Mouse (Mus musculus): ENCODE measurements around the gene Yy1. TPM values are rescaled to one million over a fixed set of nuclear protein-coding genes. Genes with fewer than 3 reads are reported as not detected.
A peak's percentile ranks its signal among the peaks of the same experiment; 100 is the strongest.
"Not testable (repeated sequence)": the region's sequence is repeated elsewhere in the genome, so short reads cannot be mapped to it uniquely, and the experiment has no call there.

Gene Yy1
- total RNA-seq, 2 experiments from 2014 or later: 51.3 to 53.0 TPM

GRCm38 (mm10) chr12:108841181-108841580 lies 48.4 kb downstream of the Yy1 start:
- no peak for DNase-seq (ENCODE audit: extremely low spot score in 1 of 2, low spot score in 2 of 2)
- intact Hi-C loops (cut with DNase I): no loop called here

GRCm38 (mm10) chr12:108842663-108843062 lies 49.9 kb downstream of the Yy1 start:
- intact Hi-C loops (cut with DNase I): no loop called here
- no peak for DNase-seq (ENCODE audit: extremely low spot score in 1 of 2, low spot score in 2 of 2)

GRCm38 (mm10) chr12:108848033-108848432 lies 55.3 kb downstream of the Yy1 start:
- DNase-seq (ENCODE audit: extremely low spot score in 1 of 2, low spot score in 2 of 2); intact Hi-C loops (cut with DNase I): not testable (repeated sequence)

- no peak for DNase-seq (ENCODE audit: extremely low spot score in 1 of 2, low spot score in 2 of 2)
- intact Hi-C loops (cut with DNase I): no loop called here
Measured at GRCm38 (mm10) chr12:108849488-108850022, 56.8 kb downstream of the Yy1 start.

GRCm38 (mm10) chr12:108850129-108850528 lies 57.4 kb downstream of the Yy1 start:
- DNase-seq (ENCODE audit: extremely low spot score in 1 of 2, low spot score in 2 of 2): peak in 1 of 2 experiments; percentile 24
- intact Hi-C loops (cut with DNase I): no loop called here

- no peak for DNase-seq (ENCODE audit: extremely low spot score in 1 of 2, low spot score in 2 of 2)
- intact Hi-C loops (cut with DNase I): no loop called here
Measured at GRCm38 (mm10) chr12:108850886-108851285, 58.1 kb downstream of the Yy1 start.

- intact Hi-C loops (cut with DNase I): no loop called here
- DNase-seq (ENCODE audit: extremely low spot score in 1 of 2, low spot score in 2 of 2): peak in 1 of 2 experiments; percentile 20
Measured at GRCm38 (mm10) chr12:108852822-108853221, 60.0 kb downstream of the Yy1 start.

GRCm38 (mm10) chr12:108855081-108855480 lies 62.3 kb downstream of the Yy1 start:
- intact Hi-C loops (cut with DNase I): no loop called here
- DNase-seq (ENCODE audit: extremely low spot score in 1 of 2, low spot score in 2 of 2): no peak

GRCm38 (mm10) chr12:108856186-108856585 lies 63.4 kb downstream of the Yy1 start:
- intact Hi-C loops (cut with DNase I): no loop called here
- no peak for DNase-seq (ENCODE audit: extremely low spot score in 1 of 2, low spot score in 2 of 2)

GRCm38 (mm10) chr12:108857109-108857508 lies 64.3 kb downstream of the Yy1 start:
- intact Hi-C loops (cut with DNase I): no loop called here
- no peak for DNase-seq (ENCODE audit: extremely low spot score in 1 of 2, low spot score in 2 of 2)

- DNase-seq (ENCODE audit: extremely low spot score in 1 of 2, low spot score in 2 of 2): no peak
- intact Hi-C loops (cut with DNase I): no loop called here
Measured at GRCm38 (mm10) chr12:108857589-108858184, 64.9 kb downstream of the Yy1 start.

- intact Hi-C loops (cut with DNase I): no loop called here
- DNase-seq (ENCODE audit: extremely low spot score in 1 of 2, low spot score in 2 of 2): no peak
Measured at GRCm38 (mm10) chr12:108858486-108858885, 65.7 kb downstream of the Yy1 start.

- no peak for DNase-seq (ENCODE audit: extremely low spot score in 1 of 2, low spot score in 2 of 2)
- intact Hi-C loops (cut with DNase I): no loop called here
Measured at GRCm38 (mm10) chr12:108865007-108865494, 72.3 kb downstream of the Yy1 start.

- no peak for DNase-seq (ENCODE audit: extremely low spot score in 1 of 2, low spot score in 2 of 2)
- intact Hi-C loops (cut with DNase I): no loop called here
Measured at GRCm38 (mm10) chr12:108869575-108869974, 76.8 kb downstream of the Yy1 start.

Small RNAs within 50 kb of the gene (microRNA-seq; reads per million reads assigned to microRNA genes)
- gene Mir345: 188 reads per million, percentile 62 among the genes with 10 or more reads in this experiment

Other genes starting within 250 kb of the Yy1 start
- 100 to 1,000 TPM; 407 to 409 TPM for gene Evl, start 238.3 kb upstream of the Yy1 start, total RNA-seq (2021)
- gene Degs2, start 90.7 kb upstream of the Yy1 start, total RNA-seq (2021): under 1 TPM; 0.49 to 0.63 TPM
- 10 to 100 TPM; 13.2 to 14.4 TPM for gene Slc25a29, start 42.9 kb downstream of the Yy1 start, total RNA-seq (2021)
- gene Slc25a47, start 43.1 kb downstream of the Yy1 start, total RNA-seq (2021): 1 to 10 TPM; 8.4 to 9.3 TPM
- 1 to 10 TPM; 5.8 to 6.1 TPM for gene Wdr25, start 100.7 kb downstream of the Yy1 start, total RNA-seq (2021)
- gene Wars, start 101.2 kb downstream of the Yy1 start, total RNA-seq (2021): 10 to 100 TPM; 90.4 to 92.5 TPM

All from left cerebral cortex, postnatal 10 days (tissue).